Mouse (Mus musculus) neutrophil, adult 5-6 weeks (primary cell): ENCODE data around the gene Phf1. TPM values are rescaled to one million over a fixed set of nuclear protein-coding genes. Genes with fewer than 3 reads are reported as not detected.
A peak's percentile ranks its signal among the peaks of the same experiment; 100 is the strongest.

Experiments
- ATAC-seq: fragments of 151-379, 151-347 bp; 2 replicates; pipeline ENCODE4 v1.8.0; 2017; ENCODE audit warnings: mild to moderate bottlenecking, moderate TSS enrichment; ENCODE audit not compliant: insufficient number of reproducible peaks, poor library complexity, low FRiP score, severe bottlenecking; ENCODE audit errors: extremely low read depth
- total RNA-seq: library from RNA; stranded (forward); fragments of 200-1000 nt; gene quantifications from 2 replicates; pipeline ENCODE4 v1.2.3, GENCODE M21; 2017

Gene Phf1
- total RNA-seq, 1 experiment from 2014 or later: 95.3 TPM

DNA sequence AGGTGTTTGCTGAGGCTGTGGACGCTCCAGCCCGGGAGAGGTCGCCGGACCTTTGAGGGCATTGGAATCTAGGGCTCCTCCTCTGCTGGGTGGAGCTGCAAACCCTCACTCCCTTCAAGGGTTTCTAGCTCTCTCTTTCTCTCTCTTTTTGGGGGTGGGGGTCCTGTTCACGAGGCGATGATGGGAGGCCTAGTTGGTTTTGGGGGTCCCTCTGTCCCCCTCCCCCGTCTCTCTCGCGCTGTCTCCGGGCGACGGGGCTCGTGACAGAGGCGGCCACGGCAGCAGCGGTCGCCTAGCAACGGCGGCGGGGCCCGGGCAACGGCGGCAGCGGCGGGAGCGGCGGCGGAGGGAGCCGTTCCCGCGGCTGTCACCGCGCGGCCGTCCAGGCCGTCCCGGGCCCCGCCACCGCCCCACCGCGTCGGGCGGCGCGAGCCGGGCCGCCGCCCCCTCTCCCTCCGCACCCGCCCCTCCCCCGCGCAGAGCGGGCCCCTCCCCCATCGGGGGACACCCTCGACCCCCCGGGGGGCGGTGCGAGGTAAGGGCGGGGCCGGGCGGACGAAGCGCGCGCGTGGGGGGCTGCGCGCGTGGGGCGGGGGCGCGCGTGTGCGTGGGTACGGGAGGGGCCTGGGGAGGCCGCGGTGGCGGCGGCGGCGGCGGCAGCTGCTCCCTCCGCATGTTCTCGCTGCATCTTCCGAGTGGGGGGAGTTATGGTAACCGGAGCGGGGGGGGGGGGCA lies 15.6 kb downstream of the Phf1 start:
- ATAC-seq: no peak

DNA sequence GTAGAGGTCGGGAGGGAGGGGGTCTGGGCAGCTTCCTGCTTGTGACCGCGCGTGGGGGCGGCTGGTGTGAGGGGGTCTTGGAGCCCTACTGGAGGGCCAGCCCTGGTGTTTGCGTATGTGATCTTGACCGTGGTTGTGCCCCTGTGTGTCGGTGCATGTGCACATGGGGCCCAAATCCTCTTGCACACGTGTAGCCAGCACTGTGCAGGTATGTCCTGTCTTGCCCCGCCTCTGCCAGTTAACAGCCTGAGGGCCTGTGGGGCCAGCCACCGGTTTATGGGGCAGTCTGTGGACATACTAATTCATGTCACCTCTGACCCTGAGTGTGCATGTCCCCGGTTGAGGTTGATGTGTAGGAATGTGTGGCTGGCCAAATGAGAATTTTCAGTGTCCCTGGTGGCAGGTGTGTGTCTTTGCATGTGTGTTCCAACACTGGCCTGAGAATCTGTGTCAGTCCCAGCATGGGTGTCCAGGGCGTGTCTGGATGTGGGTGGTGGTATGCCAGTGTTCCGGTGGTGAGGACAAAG lies 16.3 kb downstream of the Phf1 start:
- ATAC-seq: no peak; the same call in 1 of the 2 replicates

DNA sequence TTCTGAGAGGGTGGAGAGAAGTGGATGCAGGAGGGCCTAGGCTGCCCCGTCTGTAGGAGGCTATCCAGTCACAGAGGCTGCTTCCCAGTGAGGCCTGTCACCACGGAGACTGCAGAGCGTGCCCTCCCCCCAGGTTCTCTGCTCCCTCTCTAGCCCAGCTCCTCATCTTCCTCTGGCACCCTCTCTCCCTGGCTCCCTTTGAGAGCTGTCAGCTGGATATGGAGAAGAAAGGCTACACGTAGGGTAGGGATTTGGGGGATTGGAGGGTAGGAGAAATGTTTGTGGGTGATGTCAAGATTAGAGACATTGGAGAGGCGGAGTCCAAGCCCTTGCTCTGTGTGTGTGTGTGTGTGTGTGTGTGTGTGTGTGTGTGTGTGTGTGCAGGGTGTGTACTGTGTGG lies 17.0 kb downstream of the Phf1 start:
- ATAC-seq: no peak

DNA sequence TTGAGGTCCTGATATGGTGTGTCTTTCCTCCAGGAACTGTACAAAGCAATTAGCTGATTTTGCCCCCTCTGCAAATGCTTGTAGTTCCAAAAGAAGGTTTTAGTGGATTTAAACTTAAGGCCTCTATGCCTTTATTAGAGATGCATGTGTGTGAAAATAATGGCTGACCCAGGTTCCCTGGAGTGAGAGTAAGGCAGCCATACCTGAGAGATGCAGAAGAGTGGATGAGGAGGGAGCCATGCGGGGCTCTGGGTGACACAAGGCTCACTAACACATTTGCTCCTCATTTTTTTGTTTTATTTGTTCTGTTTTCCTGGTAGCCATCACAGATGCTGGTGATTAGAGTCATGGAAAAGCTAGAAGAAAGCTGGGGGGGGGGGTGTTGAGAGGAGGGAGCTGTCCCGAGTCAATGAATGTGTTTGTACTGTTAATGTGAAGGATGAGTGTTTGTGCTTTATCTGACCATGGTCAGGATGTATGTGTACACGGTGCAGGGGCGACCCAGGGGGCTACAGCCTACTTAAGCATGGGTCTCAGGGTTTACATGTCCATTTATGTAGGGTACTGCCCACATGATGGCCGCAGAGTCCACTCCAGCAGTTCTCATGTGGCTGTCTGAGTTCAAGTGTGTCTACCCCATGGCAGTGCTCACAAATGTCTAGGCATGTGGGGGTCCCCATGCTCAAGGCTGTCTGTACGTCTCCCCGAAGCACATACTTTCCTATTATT lies 17.9 kb downstream of the Phf1 start:
- no peak for ATAC-seq

DNA sequence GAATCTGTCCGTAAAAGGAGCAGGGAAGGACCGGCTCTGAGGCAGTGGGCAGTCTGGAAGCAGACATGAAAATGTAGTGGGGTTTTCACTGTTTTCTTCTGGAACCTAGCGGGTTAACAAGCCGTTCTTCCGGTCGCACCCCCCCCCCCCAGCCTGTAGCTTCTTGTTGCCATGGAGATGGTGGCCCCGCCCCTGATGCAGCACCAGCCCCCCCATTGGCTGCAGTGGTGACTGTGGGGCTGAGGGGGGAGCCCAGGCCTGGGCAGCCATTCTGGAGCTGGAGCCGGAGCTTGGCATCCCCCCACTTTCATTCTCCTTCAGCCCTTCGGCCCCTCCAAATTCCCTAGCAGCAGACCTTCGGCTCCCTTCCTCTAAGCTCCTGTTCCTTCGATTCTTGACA lies 18.6 kb downstream of the Phf1 start:
- ATAC-seq: peak; percentile 63

DNA sequence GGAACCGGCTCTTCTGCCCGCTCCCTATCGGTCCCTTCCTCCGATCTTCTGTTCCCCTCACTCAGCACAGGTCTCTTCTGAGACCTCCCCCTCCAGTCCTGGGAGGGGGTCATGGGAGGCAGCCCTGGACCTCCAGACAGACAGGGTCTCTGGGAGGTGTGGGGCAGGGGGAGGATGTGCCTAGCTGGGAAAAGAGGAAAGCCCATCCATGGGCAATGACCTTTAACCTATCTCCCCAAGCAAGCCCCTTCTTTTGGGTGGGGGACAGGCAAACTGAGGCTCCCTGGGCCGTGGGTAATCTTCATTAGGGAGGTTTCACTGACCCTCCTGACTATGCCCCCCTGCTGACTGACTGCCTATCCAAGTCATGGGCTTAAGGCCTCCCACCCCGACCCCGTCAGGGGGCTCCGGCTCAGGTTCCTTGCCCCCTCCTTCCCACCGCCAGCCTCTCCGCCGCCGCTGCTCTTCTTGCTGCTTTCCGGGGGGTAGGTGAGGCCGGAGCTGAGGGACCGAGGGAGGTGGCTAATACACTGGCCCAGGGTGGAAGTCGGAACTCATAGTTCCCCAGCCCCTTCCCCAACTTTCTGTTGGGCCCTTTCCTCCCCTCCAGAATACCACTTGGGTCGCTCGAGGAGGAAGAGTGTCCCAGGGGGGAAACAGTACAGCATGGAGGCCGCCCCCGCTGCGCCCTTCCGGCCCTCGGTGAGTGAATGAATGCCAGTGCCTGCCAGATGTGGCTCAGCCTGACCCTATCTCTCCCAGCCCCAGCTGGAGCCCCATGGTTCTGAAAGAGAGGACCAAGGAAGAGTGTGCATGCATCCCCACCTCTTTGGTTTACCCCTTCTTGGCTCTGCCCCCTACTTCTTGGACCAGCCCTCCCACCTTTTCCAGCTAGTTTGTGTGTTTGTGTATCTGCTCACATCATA lies 19.4 kb downstream of the Phf1 start:
- ATAC-seq: no peak

DNA sequence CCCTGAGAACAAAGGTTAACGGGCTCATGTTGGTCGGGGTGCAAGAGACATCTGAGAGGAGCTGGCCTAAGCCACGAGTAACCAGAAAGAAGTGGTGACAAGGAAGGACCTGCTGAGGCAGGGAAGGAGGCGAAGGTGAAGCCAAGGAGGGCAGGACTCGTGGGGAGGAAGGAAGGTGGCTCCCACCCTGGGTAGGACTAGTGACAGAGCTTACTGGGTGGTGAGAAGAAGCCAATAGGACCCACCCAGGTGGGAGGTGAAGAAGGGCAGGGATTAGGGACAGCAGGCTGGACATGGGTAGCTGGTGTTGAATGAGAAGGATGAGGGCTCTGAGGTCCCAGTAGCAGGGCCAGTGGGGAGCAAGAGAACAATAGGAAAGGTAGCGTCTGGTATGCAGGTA lies 20.3 kb downstream of the Phf1 start:
- no peak for ATAC-seq

DNA sequence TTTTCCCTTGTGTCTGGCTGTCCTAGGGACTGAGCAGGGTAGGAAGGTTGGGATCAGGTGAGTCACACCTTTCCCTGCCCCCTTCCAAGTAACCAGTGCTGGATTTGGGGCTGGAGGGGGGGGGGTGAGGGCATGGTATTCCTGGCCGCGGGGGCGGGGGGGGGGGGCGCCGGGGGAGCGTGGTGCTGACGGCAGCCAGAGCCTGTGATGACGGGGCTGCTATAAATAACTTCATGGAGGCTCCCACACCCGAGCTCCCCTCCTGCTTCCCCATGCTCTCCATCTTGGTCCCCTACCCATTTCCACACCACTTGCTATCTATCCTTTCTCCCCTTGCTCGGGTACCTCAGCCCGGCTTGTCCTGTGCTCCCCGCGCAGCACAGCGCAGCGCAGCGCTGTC lies 20.9 kb downstream of the Phf1 start:
- ATAC-seq: no peak

DNA sequence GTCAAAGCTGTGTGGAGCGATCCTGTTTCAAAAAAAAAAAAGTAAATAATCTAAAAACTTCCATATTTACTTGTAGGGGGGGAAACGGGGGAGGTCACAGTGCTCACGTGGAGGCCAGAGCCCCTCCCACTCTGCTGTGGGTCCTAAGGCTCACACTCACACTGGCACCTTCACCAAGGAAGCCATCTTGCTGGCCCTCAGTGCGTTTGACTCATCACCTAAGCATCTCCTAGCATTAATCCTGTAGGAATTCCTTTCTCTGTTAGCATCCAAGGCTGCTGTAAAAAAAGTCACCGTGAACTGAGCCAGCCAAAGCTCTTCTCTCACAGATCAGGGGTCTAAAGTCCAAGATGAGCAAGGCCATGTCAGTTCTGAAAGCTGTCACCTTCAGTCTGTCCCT lies 23.5 kb downstream of the Phf1 start:
- no peak for ATAC-seq

DNA sequence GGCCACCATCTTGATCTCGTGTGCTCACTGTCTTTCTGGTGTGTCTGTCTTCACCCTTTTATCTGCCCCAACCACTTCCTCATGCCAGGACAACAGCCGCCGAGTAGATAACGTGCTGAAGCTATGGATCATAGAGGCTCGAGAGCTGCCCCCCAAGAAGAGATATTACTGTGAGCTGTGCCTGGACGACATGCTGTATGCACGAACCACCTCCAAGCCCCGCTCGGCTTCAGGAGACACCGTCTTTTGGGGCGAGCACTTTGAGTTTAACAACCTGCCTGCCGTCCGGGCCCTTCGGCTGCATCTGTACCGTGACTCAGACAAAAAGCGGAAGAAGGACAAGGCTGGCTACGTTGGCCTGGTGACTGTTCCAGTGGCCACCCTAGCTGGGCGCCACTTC lies 24.0 kb downstream of the Phf1 start:
- no peak for ATAC-seq

DNA sequence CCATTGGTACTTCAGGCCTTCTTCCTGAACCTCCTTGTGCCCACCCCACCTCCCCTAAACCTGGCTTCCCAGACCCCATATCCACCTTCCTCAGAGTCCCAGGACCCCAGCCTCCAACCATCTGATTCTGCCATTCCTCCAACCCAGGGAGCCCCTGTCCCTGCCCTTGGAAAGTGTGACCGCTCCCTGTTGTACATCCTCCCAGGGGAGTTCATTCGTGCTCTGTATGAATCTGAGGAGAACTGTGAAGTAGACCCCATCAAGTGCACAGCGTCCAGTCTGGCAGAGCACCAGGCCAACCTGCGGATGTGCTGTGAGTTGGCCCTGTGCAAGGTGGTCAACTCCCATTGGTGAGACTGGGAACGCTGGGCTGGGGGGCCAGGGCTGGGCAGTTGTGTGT lies 25.0 kb downstream of the Phf1 start:
- no peak for ATAC-seq

DNA sequence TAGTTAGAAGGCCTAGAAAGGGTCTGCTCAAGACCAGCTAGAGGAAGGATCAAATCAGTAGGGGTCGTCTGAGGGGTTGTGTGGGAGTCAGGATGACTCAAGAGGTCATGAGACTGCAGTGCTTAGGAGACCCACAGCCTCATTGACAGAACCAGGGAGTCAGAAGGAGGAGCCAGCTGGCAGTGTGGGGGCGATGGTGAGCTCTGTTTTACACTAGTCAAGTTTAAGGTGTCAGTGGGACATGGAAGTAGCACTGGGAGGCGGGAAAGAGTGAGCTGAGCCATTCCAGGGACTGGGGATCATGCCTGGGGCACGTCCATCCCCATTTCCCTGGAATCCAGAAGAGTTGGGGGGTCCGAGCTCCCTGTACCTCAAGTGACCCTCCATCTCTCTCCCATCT lies 26.0 kb downstream of the Phf1 start:
- ATAC-seq: no peak

DNA sequence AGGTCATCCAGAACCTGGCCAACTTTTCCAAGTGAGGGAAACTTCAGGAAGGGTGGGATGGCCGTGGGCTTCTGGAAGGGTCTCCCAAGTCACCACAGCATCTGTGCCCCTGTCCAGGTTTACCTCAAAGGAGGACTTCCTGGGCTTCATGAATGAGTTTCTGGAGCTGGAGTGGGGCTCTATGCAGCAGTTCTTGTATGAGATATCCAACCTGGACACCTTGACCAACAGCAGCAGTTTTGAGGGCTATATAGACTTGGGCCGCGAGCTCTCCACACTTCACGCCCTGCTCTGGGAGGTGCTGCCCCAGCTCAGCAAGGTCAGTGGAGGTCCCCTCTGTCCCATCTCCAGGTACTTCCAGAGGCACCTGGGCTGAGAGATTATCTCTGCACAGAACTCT lies 27.0 kb downstream of the Phf1 start:
- ATAC-seq: no peak

DNA sequence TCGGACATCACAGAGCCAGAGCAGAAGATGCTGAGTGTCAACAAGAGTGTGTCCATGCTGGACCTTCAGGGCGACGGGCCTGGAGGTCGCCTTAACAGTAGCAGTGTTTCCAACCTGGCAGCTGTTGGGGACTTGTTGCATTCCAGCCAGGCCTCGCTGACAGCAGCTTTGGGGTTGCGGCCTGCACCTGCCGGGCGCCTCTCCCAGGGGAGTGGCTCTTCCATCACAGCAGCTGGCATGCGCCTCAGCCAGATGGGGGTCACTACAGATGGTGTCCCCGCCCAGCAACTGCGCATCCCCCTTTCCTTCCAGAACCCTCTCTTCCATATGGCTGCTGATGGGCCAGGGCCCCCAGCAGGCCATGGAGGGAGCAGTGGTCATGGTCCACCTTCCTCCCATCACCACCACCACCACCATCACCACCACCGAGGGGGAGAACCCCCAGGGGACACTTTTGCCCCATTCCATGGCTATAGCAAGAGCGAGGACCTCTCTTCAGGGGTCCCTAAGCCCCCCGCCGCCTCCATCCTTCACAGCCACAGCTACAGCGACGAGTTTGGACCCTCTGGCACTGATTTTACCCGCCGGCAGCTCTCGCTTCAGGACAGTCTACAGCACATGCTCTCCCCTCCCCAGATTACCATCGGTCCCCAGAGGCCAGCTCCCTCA lies 28.9 kb downstream of the Phf1 start:
- ATAC-seq: no peak

DNA sequence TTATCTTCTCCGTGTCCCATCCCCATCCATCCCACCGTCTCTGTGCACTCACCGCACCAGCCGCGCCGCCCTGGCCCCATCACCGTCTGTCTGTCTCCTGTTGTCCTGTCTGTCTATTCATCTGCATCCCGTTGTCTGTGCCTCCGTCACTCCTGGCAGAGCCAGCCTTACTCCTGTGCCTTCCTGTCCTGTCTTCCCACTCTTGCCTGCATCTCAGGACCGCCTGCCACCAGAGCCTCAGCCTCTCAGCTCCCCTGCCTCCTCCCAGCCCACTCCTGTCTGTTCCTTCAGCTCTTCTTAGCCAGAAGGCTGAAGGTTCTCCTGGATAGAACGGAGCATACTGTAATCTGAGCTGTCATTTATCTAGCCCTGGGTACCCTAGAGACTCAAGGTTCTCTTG lies 34.1 kb downstream of the Phf1 start:
- no peak for ATAC-seq

DNA sequence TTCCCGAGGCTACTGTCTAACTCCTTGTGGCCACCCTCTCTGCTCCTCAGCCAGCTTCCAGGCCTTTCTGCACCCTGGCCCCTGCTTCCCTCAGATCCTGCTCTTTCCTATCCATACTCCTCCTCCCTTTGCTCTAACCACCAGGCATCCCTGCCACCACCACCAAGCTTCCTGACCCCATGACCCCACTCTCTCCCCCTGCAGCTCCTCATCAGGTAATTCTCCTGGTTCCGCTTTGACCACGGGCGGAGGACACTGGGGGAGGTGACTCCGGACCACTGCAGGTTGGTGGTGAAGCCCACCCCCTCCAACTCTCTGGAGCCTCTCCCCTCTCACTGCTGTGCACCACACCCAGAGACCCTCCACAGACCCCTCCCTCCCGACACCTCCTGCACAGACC lies 34.6 kb downstream of the Phf1 start:
- no peak for ATAC-seq

DNA sequence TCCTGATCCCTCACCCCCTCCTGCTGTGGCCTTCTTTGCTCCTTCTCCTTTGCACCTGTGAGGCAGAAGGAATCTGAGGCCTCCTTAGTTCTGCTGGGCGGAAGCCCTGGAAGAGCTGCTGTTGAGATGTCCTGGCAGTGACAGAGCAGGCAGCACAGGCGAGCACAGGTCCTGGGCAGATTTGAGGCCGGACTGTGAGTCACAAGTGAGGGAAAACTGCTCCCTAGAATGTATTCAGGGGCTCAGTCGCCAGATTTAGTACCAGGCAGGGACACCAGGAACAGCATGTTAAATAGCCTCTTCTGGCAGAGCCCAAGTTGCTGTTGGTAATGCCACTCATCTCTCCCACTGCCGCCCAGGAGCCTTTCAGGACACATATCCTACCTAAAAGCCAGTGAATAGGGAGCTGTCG lies 35.4 kb downstream of the Phf1 start:
- ATAC-seq: no peak

DNA sequence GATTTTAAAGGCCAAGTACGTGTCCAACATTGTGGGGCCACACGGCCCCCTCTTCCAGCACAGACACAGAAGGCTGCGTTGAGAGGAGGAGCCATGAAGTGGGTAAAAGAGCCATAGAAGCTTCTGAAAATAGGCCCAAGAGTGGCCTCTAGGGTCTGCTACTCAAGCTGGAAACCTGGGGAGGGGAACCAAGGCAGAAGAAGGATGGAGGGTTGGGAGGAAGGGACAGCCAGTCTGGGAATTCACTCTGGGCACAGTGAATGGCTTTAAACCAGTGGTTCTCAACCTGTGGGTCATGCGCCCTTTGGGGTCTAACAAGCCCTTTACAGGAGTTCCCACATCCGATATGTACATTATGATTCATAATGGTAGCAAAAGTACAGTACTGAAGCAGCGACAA lies 36.4 kb downstream of the Phf1 start:
- no peak for ATAC-seq

DNA sequence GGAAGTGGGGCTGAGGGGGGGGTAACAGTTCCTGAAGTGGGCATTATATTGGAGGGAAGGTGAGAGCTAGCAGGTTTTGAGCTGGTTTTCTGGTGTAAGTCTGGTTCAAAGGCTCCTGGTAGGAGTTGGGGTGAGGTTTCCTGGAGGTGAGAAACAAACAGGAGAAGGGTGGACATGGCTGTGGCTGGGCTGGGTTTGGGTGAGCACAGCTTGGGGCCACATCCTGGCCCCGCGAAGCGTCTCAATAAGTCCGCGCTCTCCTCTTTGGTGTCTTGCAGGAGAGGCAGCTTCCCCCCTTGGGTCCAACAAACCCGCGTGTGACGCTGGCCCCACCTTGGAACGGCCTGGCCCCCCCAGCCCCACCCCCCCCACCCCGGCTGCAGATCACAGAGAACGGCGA lies 37.4 kb downstream of the Phf1 start:
- ATAC-seq: no peak
